In genomic region chr11:48833078-48833730, GRCm38 (mm10) we compare ENCODE assay signal across 8 mouse cellular contexts. TPM values are rescaled to one million over a fixed set of nuclear protein-coding genes. Genes with fewer than 3 reads are reported as not detected.
DNase-seq lines count a peak whose midpoint lies in the region; ATAC-seq and TF ChIP-seq lines count a peak whose summit lies in the region.

No protein-coding gene starts in this region.

- DNase-seq in lung, embryonic 14.5 days, result no peak
- DNase-seq in lung, postnatal 14 days, result no peak
- no peak for DNase-seq in layer of hippocampus, postnatal 36 days
- DNase-seq in left cerebral cortex, postnatal 10 days (ENCODE audit: extremely low spot score in 1 of 2, low spot score in 2 of 2), result no peak
- DNase-seq in frontal cortex, adult 2 months (ENCODE audit: extremely low spot score in 1 of 2, low spot score in 1 of 2), result no peak

- intact Hi-C loops in left cerebral cortex, postnatal 10 days (cut with DNase I), result no loop called here

- 0 out of 2 replicates have a peak, but pooled peaks cover 4% of the 10 kb centered on the region for H3K27me3 ChIP-seq in lung, embryonic 14.5 days (ENCODE audit: insufficient read depth, low read length)
- H3K27me3 ChIP-seq in erythroblast, embryonic 14.5 days (ENCODE audit: control insufficient read depth), result peaks cover 28% of the 10 kb centered on the region
- H3K27me3 ChIP-seq in limb, embryonic 13.5 days, result peaks cover 13% of the 10 kb centered on the region; the same call in 1 of the 2 replicates
- H3K27me3 ChIP-seq in neural tube, embryonic 14.5 days (ENCODE audit: control insufficient read depth, insufficient read depth, low read length), result peaks cover 2% of the 10 kb centered on the region; the same call in 1 of the 2 replicates

- WGBS in lung, embryonic 14.5 days, result 36% methylated on average over 9 of the region's 9 CpGs
- 49% methylated on average over 8 of the region's 9 CpGs for WGBS in limb, embryonic 13.5 days
- WGBS in neural tube, embryonic 14.5 days, result 44% methylated on average over 8 of the region's 9 CpGs

- no peaks in the 10 kb centered on the region for H3K36me3 ChIP-seq in lung, embryonic 14.5 days (ENCODE audit: insufficient read depth)
- H3K36me3 ChIP-seq in erythroblast, embryonic 14.5 days (ENCODE audit: control insufficient read depth), result no peaks in the 10 kb centered on the region
- no peaks in the 10 kb centered on the region for H3K36me3 ChIP-seq in limb, embryonic 13.5 days
- no peaks in the 10 kb centered on the region for H3K36me3 ChIP-seq in neural tube, embryonic 14.5 days (ENCODE audit: control insufficient read depth, insufficient read depth, low read length)

- H3K9ac ChIP-seq in lung, embryonic 14.5 days, result no peak overlapping the region
- H3K9ac ChIP-seq in limb, embryonic 13.5 days, result no peak overlapping the region
- H3K9ac ChIP-seq in neural tube, embryonic 14.5 days (replicated peaks; ENCODE audit: low read depth, low read length), result no peak overlapping the region

- ATAC-seq in lung, embryonic 14.5 days (ENCODE audit: insufficient read depth), result no peak
- ATAC-seq in limb, embryonic 13.5 days (ENCODE audit: low FRiP score, low read depth), result no peak
- peak; percentile 4; the same call in 1 of the 2 replicates for ATAC-seq in neural tube, embryonic 14.5 days (ENCODE audit: low read depth)

- no peak for TF ChIP-seq CTCF in lung, embryonic 14.5 days (IDR thresholded peaks at IDR 0.05; ENCODE audit: low read depth)

- H3K9me3 ChIP-seq in lung, embryonic 14.5 days (ENCODE audit: low read depth, low read length), result no peaks in the 10 kb centered on the region
- H3K9me3 ChIP-seq in erythroblast, embryonic 14.5 days (ENCODE audit: control insufficient read depth, low read length), result peaks cover 2% of the 10 kb centered on the region; the same call in 1 of the 2 replicates
- no peaks in the 10 kb centered on the region for H3K9me3 ChIP-seq in limb, embryonic 13.5 days
- no peaks in the 10 kb centered on the region for H3K9me3 ChIP-seq in neural tube, embryonic 14.5 days (ENCODE audit: control insufficient read depth, low read length)

- peak overlapping the region; percentile 70 for H3K4me2 ChIP-seq in lung, embryonic 14.5 days
- peak overlapping the region; percentile 63 for H3K4me2 ChIP-seq in limb, embryonic 13.5 days (replicated peaks)
- H3K4me2 ChIP-seq in neural tube, embryonic 14.5 days (ENCODE audit: low read depth, low read length), result peak overlapping the region; percentile 48

- H3K4me1 ChIP-seq in lung, embryonic 14.5 days (ENCODE audit: insufficient read depth), result 0 out of 2 replicates have a peak, but pooled peaks cover 3% of the 10 kb centered on the region
- peaks cover 38% of the 10 kb centered on the region for H3K4me1 ChIP-seq in erythroblast, embryonic 14.5 days (ENCODE audit: control insufficient read depth)
- H3K4me1 ChIP-seq in limb, embryonic 13.5 days, result peaks cover 7% of the 10 kb centered on the region
- H3K4me1 ChIP-seq in neural tube, embryonic 14.5 days (ENCODE audit: control insufficient read depth, insufficient read depth, low read length), result no peaks in the 10 kb centered on the region

- H3K27ac ChIP-seq in lung, embryonic 14.5 days (ENCODE audit: low read depth), result no peak overlapping the region
- H3K27ac ChIP-seq in limb, embryonic 13.5 days, result no peak overlapping the region
- no peak overlapping the region for H3K27ac ChIP-seq in neural tube, embryonic 14.5 days (ENCODE audit: low read depth, low read length)

- peak overlapping the region; percentile 68 for H3K4me3 ChIP-seq in lung, embryonic 14.5 days (ENCODE audit: low read depth, low read length)
- H3K4me3 ChIP-seq in erythroblast, embryonic 14.5 days (replicated peaks), result peak overlapping the region; percentile 66
- peak overlapping the region; percentile 62 for H3K4me3 ChIP-seq in limb, embryonic 13.5 days
- peak overlapping the region; percentile 53 for H3K4me3 ChIP-seq in neural tube, embryonic 14.5 days (ENCODE audit: low read depth, low read length)

RNA-seq across cellular contexts. Expression of gene Gm12184, which starts 6.7 kb away (rescaled TPM):
- 11.3 and 11.8 TPM in 2 replicates for polyA plus RNA-seq in lung, embryonic 14.5 days (2014; fragmentation: Nextera tagmentation; extraction: Ambion mirVana)
- polyA plus RNA-seq in erythroblast, embryonic 14.5 days (2012), result 4.5 and 4.6 TPM in 2 replicates
- polyA plus RNA-seq in limb, embryonic 13.5 days (2015; fragmentation: Nextera tagmentation; extraction: Ambion mirVana), result 3.1 and 4.9 TPM in 2 replicates
- polyA plus RNA-seq in neural tube, embryonic 14.5 days (2014; fragmentation: Nextera tagmentation; extraction: Ambion mirVana), result 3.0 TPM in 2 replicates
- 1 to 10 TPM in 1 of 2 experiments, under 1 TPM in 1; 0.40 to 1.3 TPM for total RNA-seq in layer of hippocampus, postnatal 36 days (2021)
- 1 to 10 TPM in 1 of 2 experiments, under 1 TPM in 1; 0.75 to 1.6 TPM for total RNA-seq in left cerebral cortex, postnatal 10 days (2021)
- polyA plus RNA-seq in frontal cortex, adult 2 months (2012; rRNA removed), result 24.1 and 28.7 TPM in 2 replicates

RNA-seq across cellular contexts. Expression of gene Trim7, which starts 7.3 kb away (rescaled TPM):
- 0.55 and 1.4 TPM in 2 replicates for polyA plus RNA-seq in lung, embryonic 14.5 days (2014; fragmentation: Nextera tagmentation; extraction: Ambion mirVana)
- polyA plus RNA-seq in erythroblast, embryonic 14.5 days (2012), result not detected in 2 replicates
- polyA plus RNA-seq in limb, embryonic 13.5 days (2015; fragmentation: Nextera tagmentation; extraction: Ambion mirVana), result 1.0 and 1.2 TPM in 2 replicates
- 1.5 and 2.0 TPM in 2 replicates for polyA plus RNA-seq in neural tube, embryonic 14.5 days (2014; fragmentation: Nextera tagmentation; extraction: Ambion mirVana)
- 1 to 10 TPM; 1.6 to 2.5 TPM for total RNA-seq in layer of hippocampus, postnatal 36 days (2021)
- 1 to 10 TPM; 3.0 to 3.1 TPM for total RNA-seq in left cerebral cortex, postnatal 10 days (2021)
- 3.7 and 4.6 TPM in 2 replicates for polyA plus RNA-seq in frontal cortex, adult 2 months (2012; rRNA removed)

RNA-seq across cellular contexts. Expression of gene Trim41, which starts 16.1 kb away (rescaled TPM):
- polyA plus RNA-seq in lung, embryonic 14.5 days (2014; fragmentation: Nextera tagmentation; extraction: Ambion mirVana), result 4.5 and 4.6 TPM in 2 replicates
- polyA plus RNA-seq in erythroblast, embryonic 14.5 days (2012), result 2.6 and 3.9 TPM in 2 replicates
- polyA plus RNA-seq in limb, embryonic 13.5 days (2015; fragmentation: Nextera tagmentation; extraction: Ambion mirVana), result 7.8 and 8.7 TPM in 2 replicates
- 5.1 and 5.6 TPM in 2 replicates for polyA plus RNA-seq in neural tube, embryonic 14.5 days (2014; fragmentation: Nextera tagmentation; extraction: Ambion mirVana)
- 10 to 100 TPM; 58.3 to 59.6 TPM for total RNA-seq in layer of hippocampus, postnatal 36 days (2021)
- 10 to 100 TPM; 44.0 to 48.2 TPM for total RNA-seq in left cerebral cortex, postnatal 10 days (2021)
- 41.4 and 47.6 TPM in 2 replicates for polyA plus RNA-seq in frontal cortex, adult 2 months (2012; rRNA removed)

RNA-seq across cellular contexts. Expression of gene Rack1, which starts 33.1 kb away (rescaled TPM):
- polyA plus RNA-seq in lung, embryonic 14.5 days (2014; fragmentation: Nextera tagmentation; extraction: Ambion mirVana), result 935 and 940 TPM in 2 replicates
- 101 and 348 TPM in 2 replicates for polyA plus RNA-seq in erythroblast, embryonic 14.5 days (2012)
- 706 and 735 TPM in 2 replicates for polyA plus RNA-seq in limb, embryonic 13.5 days (2015; fragmentation: Nextera tagmentation; extraction: Ambion mirVana)
- 400 and 442 TPM in 2 replicates for polyA plus RNA-seq in neural tube, embryonic 14.5 days (2014; fragmentation: Nextera tagmentation; extraction: Ambion mirVana)
- 100 to 1,000 TPM; 241 to 254 TPM for total RNA-seq in layer of hippocampus, postnatal 36 days (2021)
- total RNA-seq in left cerebral cortex, postnatal 10 days (2021), result 100 to 1,000 TPM; 345 to 360 TPM
- polyA plus RNA-seq in frontal cortex, adult 2 months (2012; rRNA removed), result 453 and 472 TPM in 2 replicates

RNA-seq across cellular contexts. Expression of gene Irgm1, which starts 38.3 kb away (rescaled TPM):
- polyA plus RNA-seq in lung, embryonic 14.5 days (2014; fragmentation: Nextera tagmentation; extraction: Ambion mirVana), result 6.7 and 7.6 TPM in 2 replicates
- polyA plus RNA-seq in erythroblast, embryonic 14.5 days (2012), result 0.11 TPM in 1 of 2 replicates, not detected in the other
- 4.6 and 5.4 TPM in 2 replicates for polyA plus RNA-seq in limb, embryonic 13.5 days (2015; fragmentation: Nextera tagmentation; extraction: Ambion mirVana)
- 3.1 and 3.6 TPM in 2 replicates for polyA plus RNA-seq in neural tube, embryonic 14.5 days (2014; fragmentation: Nextera tagmentation; extraction: Ambion mirVana)
- 1 to 10 TPM; 3.2 to 4.3 TPM for total RNA-seq in layer of hippocampus, postnatal 36 days (2021)
- total RNA-seq in left cerebral cortex, postnatal 10 days (2021), result 1 to 10 TPM; 2.8 to 3.6 TPM
- polyA plus RNA-seq in frontal cortex, adult 2 months (2012; rRNA removed), result 12.1 and 12.7 TPM in 2 replicates
